Mouse (Mus musculus) embryonic facial prominence, embryonic 11.5 days (tissue): ENCODE results near the gene Col13a1. TPM values are rescaled to one million over a fixed set of nuclear protein-coding genes. Genes with fewer than 3 reads are reported as not detected.

Source experiments
- ATAC-seq: fragments of 200-750 bp; cut with Nextera tagmentation; replicated peaks from 2 replicates; pipeline ENCODE4 v1.8.0; 2017; ENCODE audit warnings: low read depth; ENCODE audit not compliant: insufficient number of reproducible peaks, low FRiP score, low TSS enrichment
- DNase-seq: peaks from one replicate; pipeline ENCODE4 v3.0.0-alpha.2; 2015; ENCODE audit warnings: low spot score
- H3K27ac ChIP-seq: fragments of 300-500 bp; sonication (generic); replicated peaks from 2 replicates; pipeline ENCODE4 v1.5.1; 2014; ENCODE audit warnings: mild to moderate bottlenecking, low read depth, low read length, control low read depth
- H3K27me3 ChIP-seq: fragments of 300-500 bp; sonication (generic); 2 replicates; pipeline ENCODE4 v1.6.1; 2014; ENCODE audit warnings: mild to moderate bottlenecking, low read length, moderate library complexity, mixed read lengths; ENCODE audit not compliant: control insufficient read depth, insufficient read depth
- H3K36me3 ChIP-seq: fragments of 300-500 bp; sonication (generic); replicated peaks from 2 replicates; pipeline ENCODE4 v1.6.1; 2014; ENCODE audit warnings: low read depth, mild to moderate bottlenecking, low read length, moderate library complexity, mixed read lengths; ENCODE audit not compliant: control insufficient read depth, insufficient read depth
- H3K4me1 ChIP-seq: fragments of 300-500 bp; sonication (generic); 2 replicates; pipeline ENCODE4 v1.6.1; 2014; ENCODE audit warnings: low read length, mixed read lengths; ENCODE audit not compliant: control insufficient read depth, insufficient read depth
- H3K4me2 ChIP-seq: fragments of 300-500 bp; sonication (generic); 2 replicates; pipeline ENCODE4 v1.6.1; 2014; ENCODE audit warnings: low read depth, mild to moderate bottlenecking, control low read depth, low read length, moderate library complexity
- H3K4me3 ChIP-seq: fragments of 300-500 bp; sonication (generic); 2 replicates; pipeline ENCODE4 v1.5.1; 2014; ENCODE audit warnings: low read depth, low read length, control low read depth
- H3K9ac ChIP-seq: fragments of 300-500 bp; sonication (generic); replicated peaks from 2 replicates; pipeline ENCODE4 v1.6.1; 2014; ENCODE audit warnings: mild to moderate bottlenecking, control low read depth, low read length
- H3K9me3 ChIP-seq: fragments of 300-500 bp; sonication (generic); replicated peaks from 2 replicates; pipeline ENCODE4 v1.6.1; 2016; ENCODE audit warnings: mild to moderate bottlenecking, low read length, inconsistent platforms, mixed read lengths; ENCODE audit not compliant: control insufficient read depth
- WGBS: fragments of 180-500 bp; shearing (Covaris S2); extraction: QIAGEN DNeasy Blood & Tissue Kit; methylation state at CpG from one replicate; pipeline ENCODE4 v1.1.7; 2014; 5-methylcytosine and 5-hydroxymethylcytosine counted together
- polyA plus RNA-seq: library from polyadenylated mRNA; unstranded; fragments of >200 nt; fragmentation: Nextera tagmentation; extraction: Ambion mirVana; gene quantifications from 2 replicates; pipeline ENCODE4 v1.2.1, GENCODE M21; 2014

The Col13a1 gene
- polyA plus RNA-seq, 1 experiment from 2014 or later, result 4.6 TPM

GRCm38 (mm10) chr10:61917066-61917465 is 61.8 kb downstream of the Col13a1 start:
- WGBS, result 95% methylated on average over 12 of the region's 12 CpGs
- no peak for ATAC-seq

GRCm38 (mm10) chr10:61911770-61912169 is 67.1 kb downstream of the Col13a1 start:
- Histone ChIP-seq H3K4me1 (no peaks in the 10 kb centered on the region), H3K4me3 (no peak overlapping the region), H3K9me3 (peaks cover 3% of the 10 kb centered on the region; the same call in 1 of the 2 replicates), H3K27ac (no peak overlapping the region), H3K9ac (no peak overlapping the region), H3K4me2 (no peak overlapping the region), H3K27me3 (no peaks in the 10 kb centered on the region), H3K36me3 (no peaks in the 10 kb centered on the region)
- DNase-seq (no peak), ATAC-seq (no peak)
- 45% methylated on average over 4 of the region's 4 CpGs for WGBS

More at GRCm38 (mm10) chr10:61917066-61917465, 61.8 kb downstream of the Col13a1 start:
- H3K27me3 ChIP-seq, result no peaks in the 10 kb centered on the region
- H3K36me3 ChIP-seq, result no peaks in the 10 kb centered on the region
- H3K4me1 ChIP-seq, result peaks cover 7% of the 10 kb centered on the region
- H3K9ac ChIP-seq, result no peak overlapping the region
- no peak for DNase-seq
- no peak overlapping the region for H3K27ac ChIP-seq
- H3K4me3 ChIP-seq, result no peak overlapping the region
- peaks cover 3% of the 10 kb centered on the region; the same call in 1 of the 2 replicates for H3K9me3 ChIP-seq
- no peak overlapping the region for H3K4me2 ChIP-seq

- Histone ChIP-seq H3K4me2 (no peak overlapping the region), H3K27ac (no peak overlapping the region), H3K9ac (no peak overlapping the region), H3K36me3 (no peaks in the 10 kb centered on the region), H3K9me3 (no peaks in the 10 kb centered on the region), H3K4me1 (no peaks in the 10 kb centered on the region), H3K4me3 (no peak overlapping the region), H3K27me3 (no peaks in the 10 kb centered on the region)
- DNase-seq (no peak), ATAC-seq (no peak)
- WGBS, result 70% methylated on average over 3 of the region's 3 CpGs
Measured at GRCm38 (mm10) chr10:61909004-61909403, 69.9 kb downstream of the Col13a1 start.

- DNase-seq, result peak; percentile 46
- Histone ChIP-seq H3K4me2 (no peak overlapping the region), H3K36me3 (no peaks in the 10 kb centered on the region), H3K9ac (no peak overlapping the region), H3K4me1 (no peaks in the 10 kb centered on the region), H3K27me3 (no peaks in the 10 kb centered on the region), H3K9me3 (no peaks in the 10 kb centered on the region), H3K4me3 (no peak overlapping the region), H3K27ac (no peak overlapping the region)
- WGBS, result 37% methylated on average over 5 of the region's 5 CpGs
- ATAC-seq, result no peak
Measured at GRCm38 (mm10) chr10:61906226-61906625, 72.7 kb downstream of the Col13a1 start.

GRCm38 (mm10) chr10:61905308-61905707 is 73.6 kb downstream of the Col13a1 start:
- 43% methylated on average over 8 of the region's 8 CpGs for WGBS
- H3K9me3 ChIP-seq, result no peaks in the 10 kb centered on the region
- H3K27me3 ChIP-seq, result no peaks in the 10 kb centered on the region
- ATAC-seq (no peak), DNase-seq (no peak)
- no peak overlapping the region for H3K4me3 ChIP-seq
- no peaks in the 10 kb centered on the region for H3K36me3 ChIP-seq
- no peak overlapping the region for H3K9ac ChIP-seq
- no peak overlapping the region for H3K4me2 ChIP-seq
- no peaks in the 10 kb centered on the region for H3K4me1 ChIP-seq
- no peak overlapping the region for H3K27ac ChIP-seq

- H3K4me2 ChIP-seq, result no peak overlapping the region
Measured at GRCm38 (mm10) chr10:61898116-61898515, 80.8 kb downstream of the Col13a1 start.

GRCm38 (mm10) chr10:61894564-61894963 is 84.3 kb downstream of the Col13a1 start:
- Histone ChIP-seq H3K36me3 (no peaks in the 10 kb centered on the region), H3K4me3 (no peak overlapping the region), H3K4me1 (no peaks in the 10 kb centered on the region), H3K9ac (no peak overlapping the region), H3K9me3 (no peaks in the 10 kb centered on the region), H3K27ac (no peak overlapping the region), H3K27me3 (no peaks in the 10 kb centered on the region), H3K4me2 (no peak overlapping the region)
- ATAC-seq (no peak), DNase-seq (no peak)
- WGBS, result 86% methylated on average over 5 of the region's 5 CpGs

More at GRCm38 (mm10) chr10:61898116-61898515, 80.8 kb downstream of the Col13a1 start:
- no peaks in the 10 kb centered on the region for H3K4me1 ChIP-seq
- no peaks in the 10 kb centered on the region for H3K9me3 ChIP-seq
- H3K27me3 ChIP-seq, result no peaks in the 10 kb centered on the region
- no peaks in the 10 kb centered on the region for H3K36me3 ChIP-seq
- ATAC-seq (no peak), DNase-seq (no peak)
- no peak overlapping the region for H3K4me3 ChIP-seq
- WGBS, result 83% methylated on average over 6 of the region's 6 CpGs
- no peak overlapping the region for H3K27ac ChIP-seq
- H3K9ac ChIP-seq, result no peak overlapping the region

- no peak overlapping the region for H3K27ac ChIP-seq
- no peak overlapping the region for H3K9ac ChIP-seq
- H3K9me3 ChIP-seq, result no peaks in the 10 kb centered on the region
- 71% methylated on average over 9 of the region's 9 CpGs for WGBS
- DNase-seq (no peak), ATAC-seq (no peak)
- H3K4me3 ChIP-seq, result no peak overlapping the region
- H3K27me3 ChIP-seq, result no peaks in the 10 kb centered on the region
- H3K36me3 ChIP-seq, result no peaks in the 10 kb centered on the region
- no peak overlapping the region for H3K4me2 ChIP-seq
- peaks cover 4% of the 10 kb centered on the region for H3K4me1 ChIP-seq
Measured at GRCm38 (mm10) chr10:61891138-61891537, 87.8 kb downstream of the Col13a1 start.
